Mouse (Mus musculus) limb, embryonic 12.5 days (tissue): ENCODE data around the gene Ttll3. TPM values are rescaled to one million over a fixed set of nuclear protein-coding genes. Genes with fewer than 3 reads are reported as not detected.
A peak's percentile ranks its signal among the peaks of the same experiment; 100 is the strongest.

Experiments
- ATAC-seq: fragments of 200-750 bp; cut with Nextera tagmentation; 2 replicates; pipeline ENCODE4 v1.8.0; 2017; ENCODE audit warnings: low read depth, moderate TSS enrichment; ENCODE audit not compliant: insufficient number of reproducible peaks, insufficient read depth, low FRiP score, low TSS enrichment
- H3K27ac ChIP-seq: fragments of 300-500 bp; sonication (generic); 2 replicates; pipeline ENCODE4 v1.5.1; 2016; ENCODE audit warnings: mild to moderate bottlenecking, moderate library complexity
- H3K27me3 ChIP-seq: fragments of 300-500 bp; sonication (generic); 2 replicates; pipeline ENCODE4 v1.6.1; 2016; ENCODE audit warnings: mild to moderate bottlenecking, moderate library complexity
- H3K36me3 ChIP-seq: fragments of 300-500 bp; sonication (generic); 2 replicates; pipeline ENCODE4 v1.6.1; 2016; ENCODE audit warnings: mild to moderate bottlenecking, moderate library complexity
- H3K4me1 ChIP-seq: fragments of 300-500 bp; sonication (generic); replicated peaks from 2 replicates; pipeline ENCODE4 v1.6.1; 2016
- H3K4me2 ChIP-seq: fragments of 300-500 bp; sonication (generic); 2 replicates; pipeline ENCODE4 v1.6.1; 2016; ENCODE audit warnings: mild to moderate bottlenecking, moderate library complexity
- H3K4me3 ChIP-seq: fragments of 300-500 bp; sonication (generic); replicated peaks from 2 replicates; pipeline ENCODE4 v1.5.1; 2016; ENCODE audit warnings: mild to moderate bottlenecking
- H3K9ac ChIP-seq: fragments of 300-500 bp; sonication (generic); replicated peaks from 2 replicates; pipeline ENCODE4 v1.6.1; 2016; ENCODE audit warnings: mild to moderate bottlenecking, moderate library complexity
- H3K9me3 ChIP-seq: fragments of 300-500 bp; sonication (generic); 2 replicates; pipeline ENCODE4 v1.6.1; 2016; ENCODE audit warnings: mild to moderate bottlenecking, moderate library complexity
- WGBS: fragments of 180-500 bp; shearing (Covaris S2); methylation state at CpG from one replicate; pipeline ENCODE4 v1.1.7; 2016; 5-methylcytosine and 5-hydroxymethylcytosine counted together
- microRNA-seq: library from miRNA; unstranded; fragments of <30 nt; microRNA quantifications from one replicate; pipeline ENCODE4, GENCODE M21; 2017
- polyA plus RNA-seq: library from polyadenylated mRNA; unstranded; fragments of >200 nt; fragmentation: Nextera tagmentation; extraction: Ambion mirVana; gene quantifications from 2 replicates; pipeline ENCODE4 v1.2.1, GENCODE M21; 2016

Ttll3 gene
- polyA plus RNA-seq, 1 experiment from 2014 or later = 6.6 TPM

DNA sequence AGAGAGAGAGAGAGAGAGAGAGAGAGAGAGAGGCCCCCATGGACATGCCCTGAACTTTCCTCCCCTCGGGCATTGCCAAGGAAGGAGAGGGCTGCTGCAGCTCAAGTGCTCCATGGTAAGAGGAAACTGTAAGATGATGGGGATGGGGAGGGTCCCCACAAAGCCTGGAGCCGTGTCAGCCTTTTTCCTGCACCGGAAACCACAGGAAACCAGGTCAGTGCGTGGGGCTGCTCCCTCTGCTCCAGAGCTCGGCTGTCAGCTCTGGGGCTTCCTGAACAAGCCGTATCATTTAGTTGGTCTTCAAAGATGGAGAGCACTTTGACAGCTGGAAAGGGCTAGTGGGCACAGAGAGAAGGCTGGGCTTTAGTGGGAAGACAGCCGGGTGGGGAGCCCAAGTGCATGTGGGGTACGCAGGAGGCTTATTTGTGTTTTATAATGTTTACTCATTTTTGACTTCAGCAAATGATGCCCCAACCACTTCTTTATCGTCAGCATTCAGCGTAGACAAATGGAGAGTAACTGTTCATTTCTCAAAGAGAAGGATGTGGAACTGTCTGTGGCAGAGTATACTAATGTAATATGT lies 69.0 kb downstream of the Ttll3 start, which contains the start of gene Il17re:
Gene Il17re (plus strand): TSS at position 533 of the 583 bp plus-strand sequence.
- Histone ChIP-seq H3K4me3 (no peak within 1 kb of the TSS), H3K9ac (no peak within 1 kb of the TSS), H3K9me3 (no peaks in the 10 kb centered on the region), H3K27ac (no peak within 1 kb of the TSS), H3K36me3 (no peaks in the 10 kb centered on the region), H3K4me2 (0 out of 2 replicates have a peak within 1 kb of the TSS, but pooled peaks have one; percentile 8), H3K27me3 (peaks cover 5% of the 10 kb centered on the region; the same call in 1 of the 2 replicates), H3K4me1 (no peaks in the 10 kb centered on the region)
- ATAC-seq = no peak
- WGBS = 62% methylated on average over 10 of the region's 10 CpGs

DNA sequence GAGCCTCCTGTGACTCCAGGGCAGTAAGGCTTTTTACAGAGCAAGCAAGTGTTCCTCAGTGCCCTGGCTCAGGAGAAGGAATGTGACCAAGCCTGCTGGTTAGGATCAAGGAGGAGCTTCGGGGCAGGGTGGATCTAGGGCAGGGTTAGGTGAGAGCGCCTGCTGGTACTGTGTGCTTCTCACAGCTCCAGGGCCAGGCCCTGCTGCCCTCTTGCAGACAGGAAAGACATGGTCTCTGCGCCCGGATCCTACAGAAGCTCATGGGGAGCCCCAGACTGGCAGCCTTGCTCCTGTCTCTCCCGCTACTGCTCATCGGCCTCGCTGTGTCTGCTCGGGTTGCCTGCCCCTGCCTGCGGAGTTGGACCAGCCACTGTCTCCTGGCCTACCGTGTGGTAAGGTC lies 69.6 kb downstream of the Ttll3 start:
- 55% methylated on average over 10 of the region's 10 CpGs for WGBS
- Histone ChIP-seq H3K9me3 (no peaks in the 10 kb centered on the region), H3K4me2 (0 out of 2 replicates have a peak overlapping the region, but pooled peaks have one; percentile 8), H3K27me3 (peaks cover 5% of the 10 kb centered on the region; the same call in 1 of the 2 replicates), H3K9ac (no peak overlapping the region), H3K4me1 (no peaks in the 10 kb centered on the region), H3K4me3 (no peak overlapping the region), H3K36me3 (no peaks in the 10 kb centered on the region), H3K27ac (no peak overlapping the region)
- no peak for ATAC-seq

DNA sequence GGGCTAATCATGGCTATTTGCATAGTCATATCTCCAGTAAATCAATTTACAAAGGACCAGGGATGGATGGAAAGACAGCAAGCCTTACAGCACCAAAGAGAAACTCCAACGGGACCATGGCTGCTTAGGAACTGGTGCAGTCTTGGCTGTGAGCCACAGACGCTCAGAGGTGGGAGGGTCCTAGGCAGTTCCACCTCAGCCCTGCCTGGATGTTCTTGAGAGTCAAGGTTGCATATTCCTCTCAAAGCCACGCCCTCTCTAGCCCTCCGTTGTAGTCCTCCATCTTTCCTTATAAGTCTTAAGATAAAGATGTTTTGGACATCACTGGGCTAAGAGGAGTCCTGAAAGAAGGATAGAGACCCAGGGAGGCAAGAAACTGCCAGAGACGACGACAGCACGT lies 75.0 kb downstream of the Ttll3 start:
- Histone ChIP-seq H3K4me1 (0 out of 2 replicates have a peak, but pooled peaks cover 5% of the 10 kb centered on the region), H3K9me3 (no peaks in the 10 kb centered on the region), H3K36me3 (no peaks in the 10 kb centered on the region), H3K4me2 (no peak overlapping the region), H3K27ac (no peak overlapping the region), H3K4me3 (no peak overlapping the region), H3K27me3 (peaks cover 21% of the 10 kb centered on the region), H3K9ac (no peak overlapping the region)
- 62% methylated on average over 7 of the region's 7 CpGs for WGBS
- no peak for ATAC-seq

Small RNA genes lying within 50 kb of the gene (microRNA-seq; reads per million reads assigned to microRNA genes)
- not detected for gene Gm24387

Other genes starting within 250 kb of the Ttll3 start
- 1.0 and 1.3 TPM in 2 replicates for gene Lhfpl4, start 193.9 kb upstream of the Ttll3 start, polyA plus RNA-seq
- 41.4 and 42.2 TPM in 2 replicates for gene Mtmr14, start 151.4 kb upstream of the Ttll3 start, polyA plus RNA-seq
- 0.29 and 0.31 TPM in 2 replicates for gene Cpne9, start 107.0 kb upstream of the Ttll3 start, polyA plus RNA-seq
- 28.3 and 28.7 TPM in 2 replicates for gene Brpf1, start 82.1 kb upstream of the Ttll3 start, polyA plus RNA-seq
- 16.5 and 17.7 TPM in 2 replicates for gene Ogg1, start 62.3 kb upstream of the Ttll3 start, polyA plus RNA-seq
- 79.2 and 82.3 TPM in 2 replicates for gene Camk1, start 45.3 kb upstream of the Ttll3 start, polyA plus RNA-seq
- gene Tada3, start 11.4 kb upstream of the Ttll3 start, polyA plus RNA-seq = 45.4 and 48.9 TPM in 2 replicates
- gene Arpc4, start 11.1 kb upstream of the Ttll3 start, polyA plus RNA-seq = 336 and 348 TPM in 2 replicates
- gene Rpusd3, start 30.1 kb downstream of the Ttll3 start, polyA plus RNA-seq = 28.0 and 30.9 TPM in 2 replicates
- not detected in 2 replicates for gene Cidec, start 46.5 kb downstream of the Ttll3 start, polyA plus RNA-seq
- gene Jagn1, start 53.3 kb downstream of the Ttll3 start, polyA plus RNA-seq = 75.2 and 77.0 TPM in 2 replicates
- gene Il17re, start 69.2 kb downstream of the Ttll3 start, polyA plus RNA-seq = 3.4 and 3.7 TPM in 2 replicates
- 4.2 and 5.1 TPM in 2 replicates for gene Il17rc, start 82.2 kb downstream of the Ttll3 start, polyA plus RNA-seq
- 14.1 and 14.9 TPM in 2 replicates for gene Creld1, start 94.0 kb downstream of the Ttll3 start, polyA plus RNA-seq
- 0.98 and 1.0 TPM in 2 replicates for gene Prrt3, start 112.7 kb downstream of the Ttll3 start, polyA plus RNA-seq
- gene Emc3, start 142.4 kb downstream of the Ttll3 start, polyA plus RNA-seq = 76.4 TPM in 2 replicates
- 14.8 and 16.1 TPM in 2 replicates for gene Fancd2, start 142.4 kb downstream of the Ttll3 start, polyA plus RNA-seq
- gene Fancd2os, start 211.5 kb downstream of the Ttll3 start, polyA plus RNA-seq = not detected in 2 replicates
- gene Brk1, start 215.5 kb downstream of the Ttll3 start, polyA plus RNA-seq = 206 and 211 TPM in 2 replicates
- gene Vhl, start 234.7 kb downstream of the Ttll3 start, polyA plus RNA-seq = 53.3 and 55.9 TPM in 2 replicates
- 4.1 and 5.4 TPM in 2 replicates for gene Irak2, start 249.2 kb downstream of the Ttll3 start, polyA plus RNA-seq